Mouse (Mus musculus): Measurements from ENCODE around the gene Mfap3. TPM values are rescaled to one million over a fixed set of nuclear protein-coding genes. Genes with fewer than 3 reads are reported as not detected.

The Mfap3 gene
- total and polyA plus RNA-seq, 3 experiments = 7.3 to 12.5 (median 11.1) TPM

DNA sequence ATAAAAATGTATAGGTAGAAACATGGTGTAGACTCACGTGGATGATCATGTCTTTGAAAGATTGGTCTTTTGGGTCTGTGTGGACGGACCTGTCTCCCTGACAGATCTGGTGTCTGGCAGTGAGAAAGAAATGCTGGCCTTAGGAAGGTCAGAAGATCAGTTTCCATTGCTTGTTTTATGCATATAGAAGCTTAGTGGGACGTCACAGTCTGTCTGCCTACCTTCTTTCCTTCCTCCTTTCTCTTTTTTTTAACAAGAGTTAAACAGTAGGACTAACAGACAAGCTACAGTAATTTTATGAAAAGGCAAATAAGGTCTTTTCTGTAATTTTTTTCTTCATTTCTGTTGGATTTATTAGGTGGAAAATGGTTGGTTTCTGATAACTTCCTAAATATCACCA is 10.6 kb downstream of the Mfap3 start:
- peaks cover 7% of the 10 kb centered on the region; the same call in 1 of the 2 replicates for H3K36me3 ChIP-seq (ENCODE audit: control insufficient read depth, insufficient read depth, low read length)
- no peaks in the 10 kb centered on the region; the same call in 1 of the 2 replicates for H3K79me2 ChIP-seq (replicated peaks; ENCODE audit: control insufficient read depth, insufficient read depth, low read length)
- 83% methylated on average over 3 of the region's 3 CpGs for WGBS
- H3K9ac ChIP-seq (ENCODE audit: low read depth, low read length) = no peak overlapping the region
- peaks cover 6% of the 10 kb centered on the region for H3K4me1 ChIP-seq (ENCODE audit: control insufficient read depth, insufficient read depth, low read length)
- TF ChIP-seq POLR2A (IDR thresholded peaks at IDR 0.05; ENCODE audit: insufficient read depth, low read depth, low read length) (no peak), EP300 (IDR thresholded peaks at IDR 0.05; ENCODE audit: insufficient read depth, low read depth, low read length) (no peak), CTCF (IDR thresholded peaks at IDR 0.05) (no peak)
- no peaks in the 10 kb centered on the region for H3K27me3 ChIP-seq (ENCODE audit: control insufficient read depth, insufficient read depth, low read length)
- intact Hi-C loops (cut with DNase I) = no loop called here
- H3K27ac ChIP-seq = no peak overlapping the region
- no peak overlapping the region for H3K4me3 ChIP-seq
- DNase-seq = no peak

- Histone ChIP-seq H3K36me3 (ENCODE audit: control insufficient read depth, insufficient read depth, low read length) (peaks cover 4% of the 10 kb centered on the region; the same call in 1 of the 2 replicates), H3K27ac (no peak overlapping the region; the same call in 1 of the 2 replicates), H3K4me1 (ENCODE audit: control insufficient read depth, insufficient read depth, low read length) (peaks cover 1% of the 10 kb centered on the region), H3K9ac (ENCODE audit: low read depth, low read length) (no peak overlapping the region), H3K27me3 (ENCODE audit: control insufficient read depth, insufficient read depth, low read length) (no peaks in the 10 kb centered on the region), H3K4me3 (no peak overlapping the region), H3K79me2 (replicated peaks; ENCODE audit: control insufficient read depth, insufficient read depth, low read length) (no peaks in the 10 kb centered on the region; the same call in 1 of the 2 replicates)
- intact Hi-C loops (cut with DNase I) = no loop called here
- peak in 1 of 2 experiments; percentile 9 for DNase-seq
- TF ChIP-seq EP300 (IDR thresholded peaks at IDR 0.05; ENCODE audit: insufficient read depth, low read depth, low read length) (no peak), POLR2A (IDR thresholded peaks at IDR 0.05; ENCODE audit: insufficient read depth, low read depth, low read length) (no peak), CTCF (IDR thresholded peaks at IDR 0.05) (no peak)
- 36% methylated on average over 11 of the region's 11 CpGs for WGBS
Measured at GRCm38 (mm10) chr11:57531300-57531950, 13.0 kb downstream of the Mfap3 start.

DNA sequence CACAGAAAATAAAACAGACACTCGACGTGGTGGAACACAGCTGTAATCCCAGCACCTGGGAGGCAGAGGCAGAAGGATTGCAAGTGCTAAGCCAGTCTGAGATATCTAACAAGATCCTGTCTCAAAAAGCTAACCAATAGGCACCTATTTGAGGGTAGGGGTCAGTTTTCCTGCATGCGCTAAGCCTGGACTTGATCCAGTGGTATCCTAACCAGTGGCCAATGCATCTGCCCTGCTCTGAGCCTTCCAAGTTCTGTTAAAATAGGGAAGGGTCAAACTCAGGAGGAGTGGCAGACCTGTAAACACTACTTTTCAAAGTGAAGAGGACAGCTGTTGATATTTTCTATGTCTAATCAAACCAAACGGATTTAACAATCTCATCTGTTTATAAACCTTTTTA is 13.8 kb downstream of the Mfap3 start:
- Histone ChIP-seq H3K9ac (ENCODE audit: low read depth, low read length) (no peak overlapping the region), H3K4me1 (ENCODE audit: control insufficient read depth, insufficient read depth, low read length) (peaks cover 1% of the 10 kb centered on the region), H3K27ac (no peak overlapping the region), H3K27me3 (ENCODE audit: control insufficient read depth, insufficient read depth, low read length) (no peaks in the 10 kb centered on the region), H3K4me3 (no peak overlapping the region), H3K36me3 (ENCODE audit: control insufficient read depth, insufficient read depth, low read length) (peaks cover 4% of the 10 kb centered on the region; the same call in 1 of the 2 replicates), H3K79me2 (replicated peaks; ENCODE audit: control insufficient read depth, insufficient read depth, low read length) (no peaks in the 10 kb centered on the region; the same call in 1 of the 2 replicates)
- intact Hi-C loops (cut with DNase I) = no loop called here
- no peak for TF ChIP-seq POLR2A (IDR thresholded peaks at IDR 0.05; ENCODE audit: insufficient read depth, low read depth, low read length)
- no peak for TF ChIP-seq EP300 (IDR thresholded peaks at IDR 0.05; ENCODE audit: insufficient read depth, low read depth, low read length)
- no peak for TF ChIP-seq CTCF (IDR thresholded peaks at IDR 0.05)
- 88% methylated on average over 4 of the region's 4 CpGs for WGBS
- no peak for DNase-seq

- no peak for TF ChIP-seq CTCF (IDR thresholded peaks at IDR 0.05)
- TF ChIP-seq POLR2A (IDR thresholded peaks at IDR 0.05; ENCODE audit: insufficient read depth, low read depth, low read length) = no peak
- no peak for TF ChIP-seq EP300 (IDR thresholded peaks at IDR 0.05; ENCODE audit: insufficient read depth, low read depth, low read length)
- Histone ChIP-seq H3K9ac (ENCODE audit: low read depth, low read length) (no peak overlapping the region), H3K36me3 (ENCODE audit: control insufficient read depth, insufficient read depth, low read length) (peaks cover 4% of the 10 kb centered on the region; the same call in 1 of the 2 replicates), H3K27ac (no peak overlapping the region), H3K27me3 (ENCODE audit: control insufficient read depth, insufficient read depth, low read length) (no peaks in the 10 kb centered on the region), H3K4me1 (ENCODE audit: control insufficient read depth, insufficient read depth, low read length) (peaks cover 1% of the 10 kb centered on the region), H3K79me2 (replicated peaks; ENCODE audit: control insufficient read depth, insufficient read depth, low read length) (no peaks in the 10 kb centered on the region; the same call in 1 of the 2 replicates), H3K4me3 (no peak overlapping the region)
- no peak for DNase-seq
- intact Hi-C loops (cut with DNase I) = no loop called here
- 97% methylated on average over 5 of the region's 5 CpGs for WGBS
Measured at GRCm38 (mm10) chr11:57535912-57536311, 17.4 kb downstream of the Mfap3 start.

- TF ChIP-seq CTCF (IDR thresholded peaks at IDR 0.05) (no peak), EP300 (IDR thresholded peaks at IDR 0.05; ENCODE audit: insufficient read depth, low read depth, low read length) (no peak), POLR2A (IDR thresholded peaks at IDR 0.05; ENCODE audit: insufficient read depth, low read depth, low read length) (no peak)
- no peaks in the 10 kb centered on the region for H3K27me3 ChIP-seq (ENCODE audit: control insufficient read depth, insufficient read depth, low read length)
- no peak overlapping the region for H3K4me3 ChIP-seq
- no peak for DNase-seq
- intact Hi-C loops (cut with DNase I) = no loop called here
- WGBS = 79% methylated on average over 5 of the region's 5 CpGs
- H3K9ac ChIP-seq (ENCODE audit: low read depth, low read length) = no peak overlapping the region
- H3K36me3 ChIP-seq (ENCODE audit: control insufficient read depth, insufficient read depth, low read length) = no peaks in the 10 kb centered on the region
- H3K79me2 ChIP-seq (replicated peaks; ENCODE audit: control insufficient read depth, insufficient read depth, low read length) = no peaks in the 10 kb centered on the region
- no peaks in the 10 kb centered on the region; the same call in 1 of the 2 replicates for H3K4me1 ChIP-seq (ENCODE audit: control insufficient read depth, insufficient read depth, low read length)
- H3K27ac ChIP-seq = no peak overlapping the region
Measured at GRCm38 (mm10) chr11:57539841-57540418, 21.5 kb downstream of the Mfap3 start.

DNA sequence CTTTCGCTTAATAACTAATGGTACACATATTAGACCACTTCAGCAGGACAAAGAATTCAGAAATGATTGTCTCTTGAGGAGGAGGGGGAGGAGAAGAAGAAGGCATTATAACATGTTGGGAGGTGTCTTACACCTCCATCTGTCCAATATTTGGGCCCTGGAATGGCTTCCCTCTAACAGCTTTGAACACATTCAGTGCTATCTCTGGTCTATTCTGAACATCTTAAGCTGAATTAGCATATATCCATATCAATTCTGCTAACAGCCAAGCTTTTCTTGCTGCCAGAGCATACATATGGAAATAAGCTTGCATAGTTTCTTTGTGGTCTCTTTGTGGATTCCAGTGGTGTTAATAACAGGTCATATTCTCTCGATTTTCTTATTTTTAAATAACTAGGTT is 22.2 kb downstream of the Mfap3 start:
- Histone ChIP-seq H3K4me3 (no peak overlapping the region), H3K27ac (no peak overlapping the region), H3K4me1 (ENCODE audit: control insufficient read depth, insufficient read depth, low read length) (no peaks in the 10 kb centered on the region), H3K79me2 (replicated peaks; ENCODE audit: control insufficient read depth, insufficient read depth, low read length) (no peaks in the 10 kb centered on the region), H3K36me3 (ENCODE audit: control insufficient read depth, insufficient read depth, low read length) (no peaks in the 10 kb centered on the region), H3K9ac (ENCODE audit: low read depth, low read length) (no peak overlapping the region), H3K27me3 (ENCODE audit: control insufficient read depth, insufficient read depth, low read length) (no peaks in the 10 kb centered on the region)
- no peak for DNase-seq
- intact Hi-C loops (cut with DNase I) = no loop called here
- TF ChIP-seq EP300 (IDR thresholded peaks at IDR 0.05; ENCODE audit: insufficient read depth, low read depth, low read length) (no peak), POLR2A (IDR thresholded peaks at IDR 0.05; ENCODE audit: insufficient read depth, low read depth, low read length) (no peak), CTCF (IDR thresholded peaks at IDR 0.05) (no peak)
- 87% methylated on average over 2 of the region's 2 CpGs for WGBS

Data from heart, adult 2 months (tissue).